Mouse (Mus musculus) thymus, postnatal 0 days (tissue): Measurements from ENCODE around the gene Grhpr. TPM values are rescaled to one million over a fixed set of nuclear protein-coding genes. Genes with fewer than 3 reads are reported as not detected.
"Not testable (repeated sequence)": the region's sequence is repeated elsewhere in the genome, so short reads cannot be mapped to it uniquely, and the experiment has no call there.

Source experiments
- DNase-seq: peaks from one replicate; pipeline ENCODE4 v3.0.0-alpha.2; 2015; ENCODE audit warnings: low spot score
- polyA plus RNA-seq: library from polyadenylated mRNA; unstranded; fragments of >200 nt; fragmentation: Nextera tagmentation; extraction: Ambion mirVana; gene quantifications from 2 replicates; pipeline ENCODE4 v1.2.1, GENCODE M21; 2015

Grhpr gene
- polyA plus RNA-seq, 1 experiment from 2014 or later, result 39.1 TPM

DNA sequence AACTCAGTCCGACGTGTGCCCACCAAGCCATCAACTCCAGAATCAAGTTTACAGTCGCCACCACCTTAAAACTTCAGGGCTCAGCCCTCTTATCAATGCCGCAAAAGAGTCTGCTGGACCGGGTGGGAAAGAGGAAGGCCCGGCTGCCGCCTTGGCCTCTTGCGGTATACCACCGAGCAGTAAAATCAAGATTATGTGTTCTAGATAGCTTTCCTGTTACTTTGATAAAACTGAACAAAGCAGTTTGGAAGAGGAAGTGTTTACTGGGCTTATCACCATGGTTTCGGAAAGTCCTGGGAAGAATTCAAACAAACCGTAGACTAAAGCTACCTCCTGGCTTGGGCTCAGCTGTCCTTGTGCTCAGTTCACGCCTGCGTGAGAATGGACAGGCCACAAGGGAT is 31.8 kb downstream of the Grhpr start:
- no peak for DNase-seq

DNA sequence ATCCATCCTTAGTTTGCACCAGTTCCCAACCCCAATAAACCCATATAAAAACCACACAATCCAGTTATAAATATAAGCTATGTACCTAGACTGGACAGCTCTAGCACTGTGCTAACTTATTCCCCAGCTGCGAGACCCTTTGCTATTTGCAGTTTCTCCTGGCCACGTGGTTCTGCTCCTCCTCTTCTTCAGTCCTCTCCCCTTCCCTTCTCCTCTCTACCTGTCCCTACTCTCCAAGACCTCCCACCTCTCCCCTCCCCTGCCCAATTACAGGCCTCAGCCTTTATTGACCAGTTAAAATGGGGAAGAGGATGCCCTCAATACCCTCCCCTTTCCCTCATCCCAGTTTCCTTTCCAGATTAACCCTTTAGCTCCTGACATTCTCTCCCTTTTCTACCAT is 32.3 kb downstream of the Grhpr start:
- no peak for DNase-seq

- DNase-seq, result peak; percentile 62
Observed at GRCm38 (mm10) chr4:45015615-45016014, 34.4 kb downstream of the Grhpr start.

DNA sequence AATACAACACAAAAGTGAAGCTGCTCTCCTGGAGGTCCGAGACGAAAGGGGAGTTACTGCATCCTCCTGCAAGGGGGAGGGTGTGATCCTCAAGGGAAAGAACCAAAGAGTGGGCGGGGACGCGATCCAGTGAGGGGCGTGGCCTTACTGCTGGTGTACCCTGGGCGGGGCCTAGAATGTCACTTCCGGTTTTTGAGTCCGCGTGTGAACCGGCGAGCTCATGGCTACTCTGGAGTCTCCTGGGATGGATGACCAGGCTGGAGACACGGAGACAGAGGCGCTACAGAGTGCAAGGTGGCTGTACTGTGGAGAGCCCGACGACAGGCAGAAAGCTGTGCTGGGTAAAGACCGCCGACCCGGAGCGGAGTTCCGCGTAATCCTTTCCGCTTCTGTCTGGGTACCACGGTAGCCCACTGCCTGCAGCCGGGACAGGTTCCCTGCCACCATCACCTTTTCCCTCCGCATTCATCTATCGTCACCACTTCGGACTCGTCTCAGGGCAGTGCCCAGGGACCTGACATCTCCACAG is 37.3 kb downstream of the Grhpr start, which contains the start of gene Polr1e:
Gene Polr1e (plus strand): TSS at position 132 of the 529 bp plus-strand sequence.
- peak; percentile 93 for DNase-seq

DNA sequence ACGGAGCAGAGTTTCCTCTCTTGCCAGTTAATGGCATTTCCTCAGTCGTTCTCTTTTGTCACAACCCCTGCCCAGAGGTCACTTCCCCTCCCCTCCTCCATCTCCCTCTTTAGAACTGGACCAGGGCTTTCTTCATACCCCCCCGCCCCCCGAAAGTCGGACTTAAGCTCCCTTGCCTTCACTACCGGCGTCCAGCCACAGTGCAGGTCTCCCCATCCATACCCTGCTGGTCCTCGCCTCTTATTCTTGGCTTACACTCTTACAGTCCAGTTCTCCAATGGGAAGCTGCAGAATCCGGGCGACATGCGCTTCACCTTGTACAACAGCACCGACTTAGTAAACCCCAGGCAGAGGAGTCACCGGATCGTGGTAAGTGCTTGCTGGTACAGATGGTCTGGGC is 37.8 kb downstream of the Grhpr start:
- no peak for DNase-seq

GRCm38 (mm10) chr4:45026459-45026858 is 45.3 kb downstream of the Grhpr start:
- no peak for DNase-seq

- DNase-seq, result no peak
Observed at GRCm38 (mm10) chr4:45032586-45032985, 51.4 kb downstream of the Grhpr start.

- no peak for DNase-seq
Observed at GRCm38 (mm10) chr4:45034693-45035628, 53.8 kb downstream of the Grhpr start.

DNA sequence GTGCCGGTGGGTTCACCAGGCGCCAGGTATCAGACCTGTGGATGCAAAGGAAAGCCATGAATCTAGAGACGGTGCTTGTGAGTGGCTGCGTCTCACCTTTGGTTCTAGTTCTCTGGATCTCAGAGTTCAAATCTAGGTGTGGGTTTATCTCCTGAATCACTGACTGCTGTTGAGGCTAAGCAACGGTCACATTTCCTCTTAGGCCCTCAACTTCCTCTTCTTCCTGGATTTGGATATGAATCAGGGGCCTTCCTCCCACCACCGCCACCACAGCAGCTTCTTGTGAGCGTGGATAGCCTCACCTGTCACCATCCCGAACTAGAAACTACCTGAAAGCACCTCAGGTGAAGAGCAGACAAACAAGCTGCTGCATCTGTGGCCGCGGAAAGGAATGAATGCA is 54.9 kb downstream of the Grhpr start:
- DNase-seq, result no peak

GRCm38 (mm10) chr4:45036571-45036970 is 55.4 kb downstream of the Grhpr start:
- DNase-seq, result no peak

- no peak for DNase-seq
Observed at GRCm38 (mm10) chr4:45037455-45038410, 56.5 kb downstream of the Grhpr start.

DNA sequence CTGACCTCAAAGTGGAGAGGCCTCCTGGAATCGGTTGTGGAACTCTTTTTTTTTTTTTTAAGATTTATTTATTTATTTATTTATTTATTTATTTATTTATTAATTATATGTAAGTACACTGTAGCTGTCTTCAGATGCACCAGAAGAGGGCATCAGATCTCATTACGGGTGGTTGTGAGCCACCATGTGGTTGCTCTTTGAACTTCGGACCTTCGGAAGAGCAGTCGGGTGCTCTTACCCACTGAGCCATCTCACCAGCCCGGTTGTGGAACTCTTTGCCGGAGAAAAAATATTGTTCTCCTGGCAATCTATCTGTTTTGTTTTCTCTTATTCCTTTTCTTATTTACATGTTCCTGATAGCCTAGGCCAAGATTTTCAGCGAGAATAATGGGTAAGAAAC is 57.7 kb downstream of the Grhpr start:
- DNase-seq, result not testable (repeated sequence)

DNA sequence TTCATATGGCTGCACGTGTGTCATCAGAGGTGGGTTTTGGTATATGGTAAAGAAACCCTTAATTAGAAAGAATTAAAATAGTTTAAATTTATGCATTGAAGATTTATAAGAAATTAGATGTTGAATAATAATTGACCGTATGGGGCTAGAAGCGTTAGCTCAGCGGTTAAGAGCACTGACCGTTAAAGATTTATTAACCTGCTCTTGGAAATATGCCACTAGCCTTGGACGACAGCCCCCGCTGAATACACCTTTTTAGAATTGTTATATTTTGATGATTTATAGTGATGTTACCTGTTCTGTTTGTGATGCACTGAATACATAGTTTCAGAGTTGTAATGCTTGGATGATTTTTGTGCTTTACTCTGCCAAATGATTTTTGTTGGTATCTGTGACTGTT is 58.4 kb downstream of the Grhpr start:
- not testable (repeated sequence) for DNase-seq

Other genes starting within 250 kb of the Grhpr start
- 49.7 and 65.8 TPM in 2 replicates for gene Zcchc7, start 225.5 kb upstream of the Grhpr start, polyA plus RNA-seq
- 15.9 TPM in 2 replicates for gene Zbtb5, start 31.0 kb downstream of the Grhpr start, polyA plus RNA-seq
- 48.2 and 49.5 TPM in 2 replicates for gene Polr1e, start 37.2 kb downstream of the Grhpr start, polyA plus RNA-seq
- 7.4 and 9.2 TPM in 2 replicates for gene Fbxo10, start 103.2 kb downstream of the Grhpr start, polyA plus RNA-seq
- gene Tomm5, start 126.7 kb downstream of the Grhpr start, polyA plus RNA-seq, result 308 and 318 TPM in 2 replicates
- 0.14 and 0.26 TPM in 2 replicates for gene Frmpd1, start 203.5 kb downstream of the Grhpr start, polyA plus RNA-seq